Mouse (Mus musculus) limb, embryonic 12.5 days (tissue): ENCODE results near the gene Spag9. TPM values are rescaled to one million over a fixed set of nuclear protein-coding genes. Genes with fewer than 3 reads are reported as not detected.

Experiments used
- ATAC-seq: fragments of 200-750 bp; cut with Nextera tagmentation; 2 replicates; pipeline ENCODE4 v1.8.0; 2017; ENCODE audit warnings: low read depth, moderate TSS enrichment; ENCODE audit not compliant: insufficient number of reproducible peaks, insufficient read depth, low FRiP score, low TSS enrichment
- H3K27ac ChIP-seq: fragments of 300-500 bp; sonication (generic); 2 replicates; pipeline ENCODE4 v1.5.1; 2016; ENCODE audit warnings: mild to moderate bottlenecking, moderate library complexity
- H3K27me3 ChIP-seq: fragments of 300-500 bp; sonication (generic); 2 replicates; pipeline ENCODE4 v1.6.1; 2016; ENCODE audit warnings: mild to moderate bottlenecking, moderate library complexity
- H3K36me3 ChIP-seq: fragments of 300-500 bp; sonication (generic); 2 replicates; pipeline ENCODE4 v1.6.1; 2016; ENCODE audit warnings: mild to moderate bottlenecking, moderate library complexity
- H3K4me1 ChIP-seq: fragments of 300-500 bp; sonication (generic); replicated peaks from 2 replicates; pipeline ENCODE4 v1.6.1; 2016
- H3K4me2 ChIP-seq: fragments of 300-500 bp; sonication (generic); 2 replicates; pipeline ENCODE4 v1.6.1; 2016; ENCODE audit warnings: mild to moderate bottlenecking, moderate library complexity
- H3K4me3 ChIP-seq: fragments of 300-500 bp; sonication (generic); replicated peaks from 2 replicates; pipeline ENCODE4 v1.5.1; 2016; ENCODE audit warnings: mild to moderate bottlenecking
- H3K9ac ChIP-seq: fragments of 300-500 bp; sonication (generic); replicated peaks from 2 replicates; pipeline ENCODE4 v1.6.1; 2016; ENCODE audit warnings: mild to moderate bottlenecking, moderate library complexity
- H3K9me3 ChIP-seq: fragments of 300-500 bp; sonication (generic); 2 replicates; pipeline ENCODE4 v1.6.1; 2016; ENCODE audit warnings: mild to moderate bottlenecking, moderate library complexity
- WGBS: fragments of 180-500 bp; shearing (Covaris S2); methylation state at CpG from one replicate; pipeline ENCODE4 v1.1.7; 2016; 5-methylcytosine and 5-hydroxymethylcytosine counted together
- polyA plus RNA-seq: library from polyadenylated mRNA; unstranded; fragments of >200 nt; fragmentation: Nextera tagmentation; extraction: Ambion mirVana; gene quantifications from 2 replicates; pipeline ENCODE4 v1.2.1, GENCODE M21; 2016

Spag9 gene
- polyA plus RNA-seq, 1 experiment from 2014 or later, result 53.8 TPM

- peaks cover 59% of the 10 kb centered on the region for H3K4me1 ChIP-seq
- no peaks in the 10 kb centered on the region for H3K9me3 ChIP-seq
- ATAC-seq, result no peak
- 24% methylated on average over 18 of the region's 18 CpGs for WGBS
- no peaks in the 10 kb centered on the region for H3K27me3 ChIP-seq
- H3K4me2 ChIP-seq, result 0 out of 2 replicates have a peak overlapping the region, but pooled peaks have one; percentile 29
- H3K4me3 ChIP-seq, result no peak overlapping the region
- no peak overlapping the region for H3K9ac ChIP-seq
- H3K27ac ChIP-seq, result no peak overlapping the region
- no peaks in the 10 kb centered on the region for H3K36me3 ChIP-seq
Observed at GRCm38 (mm10) chr11:94134076-94134838, 138.4 kb downstream of the Spag9 start.

GRCm38 (mm10) chr11:94135581-94136001, 139.7 kb downstream of the Spag9 start:
- H3K9me3 ChIP-seq, result no peaks in the 10 kb centered on the region
- H3K4me1 ChIP-seq, result peaks cover 49% of the 10 kb centered on the region
- no peak overlapping the region for H3K9ac ChIP-seq
- WGBS, result 66% methylated on average over 8 of the region's 8 CpGs
- ATAC-seq, result no peak
- H3K4me3 ChIP-seq, result no peak overlapping the region
- no peaks in the 10 kb centered on the region for H3K36me3 ChIP-seq
- H3K4me2 ChIP-seq, result no peak overlapping the region
- H3K27me3 ChIP-seq, result no peaks in the 10 kb centered on the region
- no peak overlapping the region for H3K27ac ChIP-seq

- H3K4me1 ChIP-seq, result peaks cover 47% of the 10 kb centered on the region
- H3K9ac ChIP-seq, result no peak overlapping the region
- H3K27ac ChIP-seq, result no peak overlapping the region
- H3K9me3 ChIP-seq, result no peaks in the 10 kb centered on the region
- no peaks in the 10 kb centered on the region for H3K27me3 ChIP-seq
- WGBS, result 49% methylated on average over 7 of the region's 7 CpGs
- no peaks in the 10 kb centered on the region for H3K36me3 ChIP-seq
- no peak for ATAC-seq
- H3K4me2 ChIP-seq, result no peak overlapping the region
- no peak overlapping the region for H3K4me3 ChIP-seq
Observed at GRCm38 (mm10) chr11:94136656-94137055, 140.8 kb downstream of the Spag9 start.

- H3K27ac ChIP-seq, result no peak overlapping the region
- peaks cover 47% of the 10 kb centered on the region for H3K4me1 ChIP-seq
- no peaks in the 10 kb centered on the region for H3K27me3 ChIP-seq
- no peak overlapping the region for H3K4me2 ChIP-seq
- H3K9ac ChIP-seq, result no peak overlapping the region
- no peaks in the 10 kb centered on the region for H3K36me3 ChIP-seq
- WGBS, result 82% methylated on average over 14 of the region's 14 CpGs
- no peak overlapping the region for H3K4me3 ChIP-seq
- no peak for ATAC-seq
- no peaks in the 10 kb centered on the region for H3K9me3 ChIP-seq
Observed at GRCm38 (mm10) chr11:94137326-94138061, 141.6 kb downstream of the Spag9 start.

- no peak overlapping the region for H3K4me2 ChIP-seq
- H3K36me3 ChIP-seq, result no peaks in the 10 kb centered on the region
- no peaks in the 10 kb centered on the region for H3K27me3 ChIP-seq
- H3K4me1 ChIP-seq, result peaks cover 43% of the 10 kb centered on the region
- 27% methylated on average over 24 of the region's 24 CpGs for WGBS
- H3K4me3 ChIP-seq, result no peak overlapping the region
- no peak overlapping the region for H3K9ac ChIP-seq
- H3K9me3 ChIP-seq, result no peaks in the 10 kb centered on the region
- no peak for ATAC-seq
- H3K27ac ChIP-seq, result no peak overlapping the region
Observed at GRCm38 (mm10) chr11:94138411-94139231, 142.7 kb downstream of the Spag9 start.

GRCm38 (mm10) chr11:94139232-94139620, 143.3 kb downstream of the Spag9 start:
- H3K36me3 ChIP-seq, result no peaks in the 10 kb centered on the region
- peaks cover 37% of the 10 kb centered on the region for H3K4me1 ChIP-seq
- no peaks in the 10 kb centered on the region for H3K27me3 ChIP-seq
- H3K9me3 ChIP-seq, result no peaks in the 10 kb centered on the region
- no peak overlapping the region for H3K4me2 ChIP-seq
- no peak overlapping the region for H3K9ac ChIP-seq
- no peak for ATAC-seq
- 83% methylated on average over 5 of the region's 5 CpGs for WGBS
- H3K27ac ChIP-seq, result no peak overlapping the region
- no peak overlapping the region for H3K4me3 ChIP-seq

- no peak for ATAC-seq
- 57% methylated on average over 3 of the region's 3 CpGs for WGBS
- H3K4me3 ChIP-seq, result no peak overlapping the region
Observed at GRCm38 (mm10) chr11:94140540-94140939, 144.6 kb downstream of the Spag9 start.

GRCm38 (mm10) chr11:94141564-94141963, 145.7 kb downstream of the Spag9 start:
- Histone ChIP-seq H3K27ac (no peak overlapping the region), H3K4me3 (no peak overlapping the region), H3K27me3 (no peaks in the 10 kb centered on the region), H3K4me1 (peaks cover 27% of the 10 kb centered on the region), H3K36me3 (no peaks in the 10 kb centered on the region), H3K9ac (no peak overlapping the region), H3K9me3 (no peaks in the 10 kb centered on the region), H3K4me2 (no peak overlapping the region)
- 52% methylated on average over 3 of the region's 3 CpGs for WGBS
- ATAC-seq, result no peak

More at GRCm38 (mm10) chr11:94140540-94140939, 144.6 kb downstream of the Spag9 start:
- H3K36me3 ChIP-seq, result no peaks in the 10 kb centered on the region
- no peaks in the 10 kb centered on the region for H3K9me3 ChIP-seq
- H3K27me3 ChIP-seq, result no peaks in the 10 kb centered on the region
- H3K4me2 ChIP-seq, result no peak overlapping the region
- H3K4me1 ChIP-seq, result peaks cover 30% of the 10 kb centered on the region
- no peak overlapping the region for H3K9ac ChIP-seq
- no peak overlapping the region for H3K27ac ChIP-seq

GRCm38 (mm10) chr11:94143336-94143735, 147.4 kb downstream of the Spag9 start:
- WGBS, result 69% methylated on average over 2 of the region's 2 CpGs
- Histone ChIP-seq H3K4me2 (no peak overlapping the region), H3K27ac (no peak overlapping the region), H3K27me3 (no peaks in the 10 kb centered on the region; the same call in 1 of the 2 replicates), H3K4me1 (peaks cover 9% of the 10 kb centered on the region; the same call in 1 of the 2 replicates), H3K9me3 (no peaks in the 10 kb centered on the region), H3K36me3 (no peaks in the 10 kb centered on the region), H3K9ac (no peak overlapping the region), H3K4me3 (no peak overlapping the region)
- ATAC-seq, result no peak

- Histone ChIP-seq H3K4me2 (no peak overlapping the region), H3K4me1 (peaks cover 2% of the 10 kb centered on the region; the same call in 1 of the 2 replicates), H3K36me3 (no peaks in the 10 kb centered on the region), H3K9ac (no peak overlapping the region), H3K9me3 (no peaks in the 10 kb centered on the region), H3K4me3 (no peak overlapping the region), H3K27ac (no peak overlapping the region), H3K27me3 (peaks cover 3% of the 10 kb centered on the region; the same call in 1 of the 2 replicates)
- WGBS, result 78% methylated on average over 11 of the region's 11 CpGs
- no peak for ATAC-seq
Observed at GRCm38 (mm10) chr11:94144771-94145539, 149.1 kb downstream of the Spag9 start.
